Mouse (Mus musculus) heart, postnatal 10 days (tissue): ENCODE data around the gene Smim11. TPM values are rescaled to one million over a fixed set of nuclear protein-coding genes. Genes with fewer than 3 reads are reported as not detected.

ENCODE experiments used
- DNase-seq, 2 experiments: peaks; one replicate each; pipeline ENCODE4 v3.0.0; 2021
- intact Hi-C: fragments of 180-260 bp; cut with DNase I; formaldehyde crosslinking; loops from one replicate; pipeline ENCODE4 v1.15.1; 2025
- total RNA-seq, 2 experiments: library from RNA; stranded (reverse); gene quantifications; 2 replicates each; pipeline ENCODE4 v1.2.3; 2021

The Smim11 gene
- total RNA-seq, 2 experiments from 2014 or later, result 48.9 to 54.0 TPM

DNA sequence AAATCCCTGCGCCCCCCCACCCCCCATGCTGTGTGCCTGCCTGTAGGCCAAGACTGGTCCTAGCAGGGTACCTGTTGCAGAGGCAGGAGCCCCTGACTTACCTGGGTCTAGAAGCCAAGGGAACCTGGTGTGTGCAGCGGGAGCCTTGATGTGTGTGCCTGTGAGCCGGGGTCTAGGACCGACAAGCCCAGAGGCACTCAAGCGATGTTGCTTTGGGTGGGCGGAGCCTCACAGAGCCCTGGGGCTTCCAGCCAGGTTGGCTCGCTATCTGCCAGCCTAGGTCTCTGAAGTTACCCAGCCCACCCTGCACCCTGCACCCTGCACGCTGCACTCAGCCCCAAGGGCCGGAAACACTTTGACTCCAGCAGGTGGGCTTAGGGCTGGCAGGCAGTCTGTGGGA, 57.6 kb downstream of the Smim11 start:
- peak in 1 of 2 experiments; percentile 67 for DNase-seq

DNA sequence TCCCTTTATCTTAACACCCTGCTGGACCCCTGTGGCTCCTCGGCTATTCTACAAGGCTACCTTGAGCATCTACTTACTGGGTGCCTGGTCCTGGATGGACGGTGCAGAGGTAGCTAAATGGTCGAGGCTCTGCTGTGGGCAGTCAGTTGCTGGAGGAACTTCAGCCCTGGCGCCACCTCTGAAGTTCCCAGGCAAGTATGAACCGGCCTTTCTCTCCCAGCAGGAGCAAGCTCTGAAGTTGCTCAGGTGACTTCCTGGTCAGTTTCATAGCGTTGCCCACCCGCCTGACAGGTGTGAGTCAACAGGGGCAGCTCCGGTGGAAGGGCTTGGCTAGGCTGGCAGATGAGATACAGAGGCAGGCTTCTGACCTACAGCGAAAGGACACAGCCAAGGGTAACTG, 58.1 kb downstream of the Smim11 start, which contains the start of gene Kcne1:
Gene Kcne1, minus strand, starts transcription at position 240 of the 400 bp plus-strand sequence.
- intact Hi-C loops, result no loop called here
- no peak for DNase-seq

More for the DNA sequence above, 57.6 kb downstream of the Smim11 start:
- intact Hi-C loops, result no loop called here

DNA sequence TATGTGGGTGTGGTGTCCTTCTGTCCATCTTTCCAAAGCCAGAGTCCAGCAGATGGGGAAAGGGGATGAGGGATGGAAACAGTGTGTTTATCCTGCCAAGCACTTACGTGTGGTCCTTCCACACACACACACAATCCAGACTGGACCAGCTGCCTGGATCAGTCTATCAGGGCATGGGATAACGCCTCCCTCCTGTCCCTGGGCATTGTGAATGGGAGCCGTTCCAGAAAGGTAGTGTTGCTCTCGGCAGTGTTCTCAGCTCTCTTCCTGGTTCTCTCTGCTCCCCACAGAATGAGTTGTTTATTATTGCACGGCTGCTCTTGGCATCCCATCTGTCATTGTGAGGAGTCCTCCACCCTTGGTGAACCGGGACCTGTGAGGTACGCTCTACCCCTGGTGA, 59.6 kb downstream of the Smim11 start:
- intact Hi-C loops, result no loop called here
- no peak for DNase-seq

Other genes with a start within 250 kb of the Smim11 start
- gene Mrps6, start 243.0 kb upstream of the Smim11 start, total RNA-seq, result 10 to 100 TPM; 46.8 to 50.3 TPM
- gene Gm49711, start 243.0 kb upstream of the Smim11 start, total RNA-seq, result not detected
- 1 to 10 TPM; 4.5 to 5.0 TPM for gene Slc5a3, start 243.0 kb upstream of the Smim11 start, total RNA-seq
- gene Kcne2, start 8.9 kb upstream of the Smim11 start, total RNA-seq, result not detected
- gene Fam243, start 20.2 kb downstream of the Smim11 start, total RNA-seq, result 1 to 10 TPM in 1 of 2 experiments, under 1 TPM in 1; 0.62 to 1.2 TPM
- gene Kcne1, start 58.2 kb downstream of the Smim11 start, total RNA-seq, result 100 to 1,000 TPM; 415 to 442 TPM
- 10 to 100 TPM; 87.4 to 90.2 TPM for gene Rcan1, start 169.6 kb downstream of the Smim11 start, total RNA-seq
- under 1 TPM; 0.12 to 0.29 TPM for gene Clic6, start 184.4 kb downstream of the Smim11 start, total RNA-seq